Mouse (Mus musculus) thymus, postnatal 0 days (tissue): ENCODE results near the gene Hal. TPM values are rescaled to one million over a fixed set of nuclear protein-coding genes. Genes with fewer than 3 reads are reported as not detected.
"Not testable (repeated sequence)": the region's sequence is repeated elsewhere in the genome, so short reads cannot be mapped to it uniquely, and the experiment has no call there.

Source experiments
- DNase-seq: peaks from one replicate; pipeline ENCODE4 v3.0.0-alpha.2; 2015; ENCODE audit warnings: low spot score
- polyA plus RNA-seq: library from polyadenylated mRNA; unstranded; fragments of >200 nt; fragmentation: Nextera tagmentation; extraction: Ambion mirVana; gene quantifications from 2 replicates; pipeline ENCODE4 v1.2.1, GENCODE M21; 2015

Hal gene
- polyA plus RNA-seq, 1 experiment from 2014 or later = 4.2 TPM

- DNase-seq = no peak
Observed at GRCm38 (mm10) chr10:93515927-93516326, 27.4 kb downstream of the Hal start.

GRCm38 (mm10) chr10:93517754-93518153 is 29.2 kb downstream of the Hal start:
- no peak for DNase-seq

- DNase-seq = no peak
Observed at GRCm38 (mm10) chr10:93518186-93518585, 29.6 kb downstream of the Hal start.

GRCm38 (mm10) chr10:93518620-93519019 is 30.1 kb downstream of the Hal start:
- no peak for DNase-seq

- DNase-seq = no peak
Observed at GRCm38 (mm10) chr10:93519159-93519558, 30.6 kb downstream of the Hal start.

- no peak for DNase-seq
Observed at GRCm38 (mm10) chr10:93519756-93520155, 31.2 kb downstream of the Hal start.

- DNase-seq = no peak
Observed at GRCm38 (mm10) chr10:93520994-93521393, 32.4 kb downstream of the Hal start.

GRCm38 (mm10) chr10:93525329-93525728 is 36.8 kb downstream of the Hal start:
- DNase-seq = no peak

GRCm38 (mm10) chr10:93538287-93538686 is 49.7 kb downstream of the Hal start:
- DNase-seq = no peak

GRCm38 (mm10) chr10:93538818-93539217 is 50.2 kb downstream of the Hal start:
- DNase-seq = no peak

GRCm38 (mm10) chr10:93539775-93540430 is 51.3 kb downstream of the Hal start, which contains the start of gene Amdhd1:
Amdhd1 (minus strand) TSS chr10:93540033.
- DNase-seq = peak; percentile 83

- DNase-seq = peak; percentile 23
Observed at GRCm38 (mm10) chr10:93540431-93541210, 52.1 kb downstream of the Hal start, which contains the start of gene Ccdc38. Ccdc38 (plus strand) TSS chr10:93540632.

- peak; percentile 30 for DNase-seq
Observed at GRCm38 (mm10) chr10:93541585-93541984, 53.0 kb downstream of the Hal start.

GRCm38 (mm10) chr10:93542356-93542755 is 53.8 kb downstream of the Hal start:
- DNase-seq = peak; percentile 37

- DNase-seq = no peak
Observed at GRCm38 (mm10) chr10:93543176-93543575, 54.6 kb downstream of the Hal start.

GRCm38 (mm10) chr10:93544172-93544571 is 55.6 kb downstream of the Hal start:
- DNase-seq = no peak

- DNase-seq = no peak
Observed at GRCm38 (mm10) chr10:93547741-93548270, 59.2 kb downstream of the Hal start.

- peak; percentile 85 for DNase-seq
Observed at GRCm38 (mm10) chr10:93548991-93549390, 60.4 kb downstream of the Hal start.

- no peak for DNase-seq
Observed at GRCm38 (mm10) chr10:93549821-93550220, 61.3 kb downstream of the Hal start.

GRCm38 (mm10) chr10:93552596-93552995 is 64.0 kb downstream of the Hal start:
- no peak for DNase-seq

- DNase-seq = not testable (repeated sequence)
Observed at GRCm38 (mm10) chr10:93557971-93558370, 69.4 kb downstream of the Hal start.

- DNase-seq = no peak
Observed at GRCm38 (mm10) chr10:93559786-93560185, 71.2 kb downstream of the Hal start.
